Mouse (Mus musculus) kidney, adult 9 months (tissue): Measurements from ENCODE around the gene Pds5b.
A peak's percentile ranks its signal among the peaks of the same experiment; 100 is the strongest.
"Not testable (repeated sequence)": the region's sequence is repeated elsewhere in the genome, so short reads cannot be mapped to it uniquely, and the experiment has no call there.

Source experiments
- DNase-seq: peaks from one replicate; pipeline ENCODE4 v3.0.0; 2022

Gene Pds5b

GRCm38 (mm10) chr5:150673153-150673835 is at the start of gene Pds5b:
TSS of gene Pds5b (plus strand) at chr5:150673739.
- DNase-seq: peak; percentile 94

DNA sequence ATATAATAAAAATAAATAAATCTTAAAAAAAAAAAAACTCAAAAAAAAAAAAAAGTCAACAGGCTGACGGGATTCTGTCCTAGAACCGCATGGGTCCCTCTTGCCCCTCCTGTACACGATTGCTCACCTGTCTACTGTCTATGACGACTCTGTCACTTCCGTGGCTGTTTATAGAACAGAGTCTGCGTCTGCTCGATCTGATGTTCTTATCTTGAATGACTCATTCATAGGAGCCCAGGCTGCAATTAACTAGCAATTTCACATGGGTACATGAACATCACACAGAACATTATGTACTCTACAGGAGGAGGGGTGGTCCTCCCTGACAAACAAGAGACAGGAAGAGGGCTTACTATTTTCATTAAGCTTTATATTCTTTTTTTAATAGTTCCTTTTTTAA is 48.0 kb upstream of the Pds5b start:
- DNase-seq: no peak

- no peak for DNase-seq
Observed at GRCm38 (mm10) chr5:150629272-150629671, 44.3 kb upstream of the Pds5b start.

DNA sequence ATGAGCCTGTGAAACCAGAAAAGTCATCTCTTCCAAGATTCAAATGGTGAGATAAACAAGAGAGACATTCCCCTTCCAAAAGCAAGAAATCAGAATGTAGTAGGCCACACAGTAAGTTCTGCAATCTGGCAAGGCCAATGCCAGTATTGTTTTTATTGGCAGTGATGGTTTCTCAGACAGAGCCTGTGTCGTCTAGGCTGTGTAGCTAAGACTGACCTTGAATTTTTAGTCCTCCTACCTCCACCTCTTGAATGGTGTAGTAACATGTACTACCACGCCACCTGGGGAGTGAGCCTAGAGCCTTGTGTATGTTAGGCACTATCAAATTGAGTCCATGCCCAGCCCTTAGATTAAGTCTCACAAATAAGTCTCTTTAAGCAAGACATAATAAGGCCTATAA is 43.8 kb upstream of the Pds5b start:
- DNase-seq: no peak

DNA sequence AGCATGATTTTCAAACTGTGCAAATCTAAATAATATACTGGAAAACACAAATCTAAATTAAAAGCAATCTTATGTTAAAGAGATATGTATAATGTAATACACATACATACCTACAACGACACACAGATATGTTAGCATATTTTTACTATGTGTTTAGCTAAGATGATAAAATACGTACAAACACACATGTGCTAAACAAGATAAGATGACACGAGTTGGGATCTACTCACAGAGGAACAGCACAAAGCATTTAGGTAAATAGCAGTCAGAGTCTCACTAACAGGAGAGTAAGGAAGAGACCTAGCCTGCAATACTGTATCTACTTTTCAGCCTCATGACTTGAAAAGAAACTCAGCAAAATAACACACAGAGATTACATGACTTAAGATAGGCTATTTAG is 32.1 kb upstream of the Pds5b start:
- DNase-seq: no peak

DNA sequence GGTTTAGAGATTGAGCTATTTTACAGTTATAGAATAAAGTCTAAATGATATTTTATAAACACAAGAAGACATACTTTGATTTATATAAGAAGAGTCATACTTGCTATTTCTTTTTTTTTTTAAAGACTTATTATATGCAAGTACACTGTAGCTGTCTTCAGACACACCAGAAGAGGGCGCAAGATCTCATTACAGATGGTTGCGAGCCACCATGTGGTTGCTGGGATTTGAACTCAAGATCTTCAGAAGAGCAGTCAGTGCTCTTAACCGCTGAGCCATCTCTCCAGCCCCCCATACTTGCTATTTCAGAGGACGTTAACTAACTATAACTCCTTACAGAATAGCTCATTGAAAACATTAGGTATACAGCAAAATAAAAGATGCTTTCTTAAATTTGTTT is 30.1 kb upstream of the Pds5b start:
- DNase-seq: not testable (repeated sequence)

GRCm38 (mm10) chr5:150644926-150645325 is 28.6 kb upstream of the Pds5b start:
- no peak for DNase-seq

- no peak for DNase-seq
Observed at GRCm38 (mm10) chr5:150652578-150652977, 21.0 kb upstream of the Pds5b start.

DNA sequence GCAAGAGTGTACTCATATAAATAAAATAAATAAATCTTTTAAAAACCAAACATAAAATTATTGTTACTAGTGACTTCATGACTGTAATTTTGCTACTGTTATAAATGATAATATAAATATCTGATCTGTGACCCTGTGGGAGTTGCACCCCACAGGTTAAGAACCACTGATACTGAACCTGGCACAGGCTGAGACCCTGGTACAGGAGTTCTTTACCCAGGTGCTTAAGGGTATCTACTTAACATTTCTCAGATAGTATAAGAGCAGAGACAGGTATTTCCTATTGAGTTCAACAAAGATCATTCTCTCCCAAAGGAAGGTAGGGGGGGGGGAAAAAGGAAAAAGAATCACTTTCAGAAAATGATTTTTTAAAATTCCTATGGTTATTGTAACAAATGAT is 19.0 kb upstream of the Pds5b start:
- DNase-seq: no peak

GRCm38 (mm10) chr5:150659425-150659824 is 14.1 kb upstream of the Pds5b start:
- not testable (repeated sequence) for DNase-seq

- DNase-seq: not testable (repeated sequence)
Observed at GRCm38 (mm10) chr5:150660296-150660695, 13.2 kb upstream of the Pds5b start.

DNA sequence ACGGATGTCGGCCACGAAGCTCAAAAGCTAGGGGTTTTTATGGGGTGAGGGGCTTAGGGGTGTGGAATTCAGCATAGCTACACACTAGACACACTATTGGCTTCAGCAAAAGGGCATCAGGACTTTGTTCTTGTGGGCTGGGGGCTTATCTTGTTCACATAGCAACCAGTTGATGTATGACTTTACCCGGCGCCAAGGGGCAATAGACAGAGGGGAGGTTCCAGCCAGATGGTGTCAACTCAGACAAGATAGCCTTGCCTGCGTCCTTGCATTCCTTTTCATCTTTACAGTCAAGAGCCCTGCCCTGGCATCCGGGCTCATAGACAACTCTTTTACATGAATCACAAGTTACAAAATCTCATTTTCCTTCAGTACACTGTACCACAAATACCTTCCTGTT is 9.6 kb upstream of the Pds5b start:
- DNase-seq: not testable (repeated sequence)

- no peak for DNase-seq
Observed at GRCm38 (mm10) chr5:150664794-150665131, 8.8 kb upstream of the Pds5b start.

DNA sequence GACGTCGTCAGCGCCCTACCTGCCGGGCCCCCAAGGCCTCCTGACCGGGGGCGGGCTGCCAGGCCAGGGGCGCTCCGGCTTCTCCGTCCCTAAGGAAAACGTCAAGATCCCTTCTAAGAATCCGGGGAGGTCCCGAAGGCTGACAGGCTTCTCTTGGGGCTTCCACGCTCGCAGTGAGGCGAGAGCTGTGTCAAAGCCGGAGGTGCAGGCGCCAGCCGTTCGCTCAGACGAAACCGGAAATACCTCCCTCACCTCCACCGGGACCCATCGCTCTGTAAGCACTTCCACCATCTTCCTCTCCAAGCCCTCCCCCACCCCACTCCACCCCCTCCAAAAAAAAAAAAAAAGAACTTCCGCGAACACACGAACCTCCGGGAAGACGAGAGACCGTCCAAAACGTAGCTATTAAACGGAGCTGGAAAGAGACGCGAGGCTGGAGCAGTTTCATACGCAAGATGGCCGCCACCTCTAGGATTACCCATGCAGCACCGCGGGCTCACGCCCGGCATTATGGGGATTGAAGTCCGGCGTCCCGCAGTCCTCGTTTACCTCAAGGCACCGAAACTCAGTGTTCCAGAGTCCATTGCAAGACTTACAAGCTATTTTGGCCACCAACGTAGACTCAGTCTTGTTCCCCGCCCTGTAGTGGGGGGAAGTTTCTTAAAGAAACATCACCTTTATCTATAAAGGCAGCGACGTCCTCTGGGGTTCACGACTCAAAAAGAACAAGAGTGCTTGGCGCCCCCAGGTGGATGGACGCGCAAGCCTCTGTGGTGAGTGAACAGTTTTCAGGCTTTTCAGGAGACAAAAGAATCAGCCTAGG is 8.2 kb upstream of the Pds5b start:
- peak; percentile 100 for DNase-seq

GRCm38 (mm10) chr5:150666133-150666739 is 7.3 kb upstream of the Pds5b start, which contains the start of gene N4bp2l2:
TSS of gene N4bp2l2 (minus strand) at chr5:150666183.
- not testable (repeated sequence) for DNase-seq

GRCm38 (mm10) chr5:150668731-150669130 is 4.8 kb upstream of the Pds5b start:
- DNase-seq: no peak

GRCm38 (mm10) chr5:150672343-150672742 is 1.2 kb upstream of the Pds5b start:
- DNase-seq: no peak

GRCm38 (mm10) chr5:150673880-150674621 is 512 bp downstream of the Pds5b start:
- DNase-seq: no peak

DNA sequence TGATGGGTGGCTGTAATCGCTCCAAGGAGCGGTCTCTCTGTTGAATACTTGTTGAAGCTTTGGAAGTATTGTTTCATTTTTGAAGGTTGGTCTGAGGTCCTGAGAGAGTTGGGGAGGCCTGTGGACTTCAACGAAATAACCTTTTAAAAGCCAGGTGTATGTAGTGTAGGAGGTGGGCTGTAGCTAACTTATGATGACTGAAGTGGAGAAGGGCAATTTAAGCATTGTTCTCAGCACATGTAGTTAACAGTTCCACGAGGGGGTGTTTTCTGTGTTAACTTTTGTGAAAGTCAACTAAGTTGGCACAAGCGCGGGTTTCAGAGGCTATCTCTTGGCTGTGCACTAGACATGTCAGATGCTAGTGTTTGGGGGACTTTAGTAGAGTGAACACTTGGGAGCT is 1.3 kb downstream of the Pds5b start:
- no peak for DNase-seq

DNA sequence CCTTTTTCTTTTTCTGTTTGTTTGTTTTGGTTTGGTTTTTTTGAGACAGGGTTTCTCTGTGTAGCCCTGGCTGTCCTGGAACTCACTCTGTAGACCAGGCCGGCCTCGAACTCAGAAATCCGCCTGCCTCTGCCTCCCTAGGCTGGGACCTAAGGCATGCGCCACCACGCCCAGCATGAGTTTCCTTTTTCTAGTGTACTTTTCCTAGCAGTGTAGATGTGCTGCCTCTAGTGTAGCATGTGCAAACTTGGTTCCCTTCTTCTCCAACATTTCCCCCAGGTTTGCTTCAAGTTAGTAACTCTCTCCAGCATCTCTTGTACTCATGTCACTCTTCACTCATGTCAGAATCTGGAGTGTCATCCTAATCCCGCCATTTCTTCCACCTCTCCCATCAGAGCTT is 9.3 kb downstream of the Pds5b start:
- not testable (repeated sequence) for DNase-seq

GRCm38 (mm10) chr5:150690685-150691084 is 17.1 kb downstream of the Pds5b start:
- DNase-seq: no peak

- no peak for DNase-seq
Observed at GRCm38 (mm10) chr5:150693277-150693676, 19.7 kb downstream of the Pds5b start.

DNA sequence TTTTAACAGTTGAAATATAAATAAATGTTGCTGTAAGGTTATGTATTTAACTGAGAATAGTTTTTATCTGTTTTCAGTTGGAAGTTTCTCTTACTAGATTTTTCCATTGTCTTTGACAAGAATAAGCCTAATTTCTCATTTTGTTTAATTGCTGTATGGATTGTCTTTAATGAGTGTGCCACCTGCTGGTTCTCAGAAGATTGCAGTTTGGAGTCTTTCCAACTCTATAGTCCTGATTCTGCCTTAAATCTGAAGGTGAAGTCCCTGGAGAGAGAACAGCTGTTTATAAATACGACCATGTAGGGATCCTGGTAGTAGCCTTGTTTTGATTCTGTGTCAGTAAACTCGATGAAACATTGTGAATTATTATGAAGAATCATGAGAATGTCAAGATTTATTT is 29.2 kb downstream of the Pds5b start:
- DNase-seq: peak; percentile 77
